Mouse (Mus musculus) cerebellum, postnatal 10 days (tissue): Measurements from ENCODE around the gene Kirrel3.

ENCODE experiments used
- DNase-seq, 2 experiments: peaks; one replicate each; pipeline ENCODE4 v3.0.0; 2021; ENCODE audit warnings: mixed read lengths in 2 of 2

Kirrel3 gene

DNA sequence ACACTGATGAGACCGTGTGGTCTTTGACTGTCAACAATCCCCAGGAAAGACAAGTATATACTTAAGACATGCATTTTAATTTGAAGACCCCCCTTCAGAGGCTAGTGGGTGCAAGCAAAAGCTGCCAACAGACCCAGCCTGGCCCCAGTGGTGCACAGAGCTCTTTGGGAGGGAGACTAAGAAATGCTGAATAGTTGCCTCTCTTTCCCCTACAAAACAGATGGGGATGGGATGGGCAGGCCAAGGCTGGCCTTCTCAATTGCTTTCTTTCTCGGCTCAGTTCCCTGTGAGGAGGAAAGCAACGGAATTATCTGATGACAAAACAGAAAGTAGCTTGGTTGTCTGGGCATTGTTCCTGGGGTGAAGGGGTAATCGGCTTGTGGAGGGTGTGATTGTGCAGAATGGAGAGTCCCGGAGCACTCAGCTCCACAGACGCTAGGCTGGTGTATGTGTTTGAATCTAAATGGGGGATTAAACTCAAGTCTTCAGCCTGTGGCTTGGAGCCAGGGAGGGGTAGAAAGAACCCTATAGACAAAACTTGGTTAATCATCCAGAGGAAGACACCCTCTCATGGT is 268.9 kb downstream of the Kirrel3 start:
- no peak for DNase-seq

DNA sequence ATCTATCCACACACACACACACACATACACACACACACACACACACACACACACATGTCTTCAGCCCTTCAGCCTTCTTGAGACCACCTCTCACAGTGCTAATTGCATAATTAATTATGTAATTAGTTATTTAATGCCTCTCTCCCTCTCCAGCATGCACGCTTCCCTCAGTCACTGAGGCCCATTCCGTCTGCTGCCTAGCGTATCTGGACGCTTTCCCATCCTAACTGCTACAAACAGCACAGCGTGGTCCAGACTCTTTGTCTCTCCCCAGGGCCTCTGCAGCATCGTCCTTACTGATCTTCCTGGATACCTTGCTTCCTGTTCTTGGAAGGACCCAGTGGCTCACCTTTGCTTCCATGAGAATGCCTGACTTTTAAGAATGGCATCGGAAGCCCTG is 270.4 kb downstream of the Kirrel3 start:
- DNase-seq, result peak in 1 of 2 experiments; percentile 34

DNA sequence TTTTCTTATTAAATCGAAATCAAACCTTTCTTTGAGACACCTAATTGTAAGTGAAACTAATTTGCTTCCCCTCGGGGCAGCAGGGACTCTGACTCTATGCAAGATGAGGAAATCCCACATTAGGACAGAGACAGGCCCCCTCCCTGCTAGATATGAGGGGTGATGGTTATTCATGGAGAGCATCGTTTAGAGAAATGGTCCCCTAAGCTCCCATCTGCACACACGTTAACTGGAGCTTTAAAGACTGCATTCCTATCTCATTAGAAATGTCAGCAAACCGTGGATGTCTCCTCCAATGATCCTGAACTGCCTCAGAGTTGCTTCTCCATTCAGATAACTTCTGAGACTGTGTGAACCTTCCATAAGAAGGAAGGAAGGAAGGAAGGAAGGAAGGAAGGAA is 273.2 kb downstream of the Kirrel3 start:
- no peak for DNase-seq

DNA sequence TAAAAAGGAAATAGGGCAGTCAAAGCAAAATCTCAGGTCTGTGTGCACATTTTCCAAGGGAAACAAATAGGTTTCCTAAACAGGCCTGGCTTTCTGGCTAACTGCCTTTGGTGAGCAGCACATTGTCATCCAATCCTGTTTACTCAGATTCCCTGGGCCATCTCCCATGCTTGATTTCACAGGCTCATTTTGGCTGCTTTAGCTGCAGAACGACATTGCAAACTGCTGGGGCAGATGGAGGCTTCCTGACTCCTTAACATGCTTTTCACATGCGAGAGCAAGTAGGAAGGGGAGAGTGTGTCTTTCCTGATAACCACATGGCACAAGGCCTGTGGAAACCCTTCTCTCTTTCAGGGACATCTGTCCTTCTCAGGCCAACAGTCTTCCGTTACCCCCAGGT is 274.8 kb downstream of the Kirrel3 start:
- DNase-seq, result peak; percentile 77 to 79

DNA sequence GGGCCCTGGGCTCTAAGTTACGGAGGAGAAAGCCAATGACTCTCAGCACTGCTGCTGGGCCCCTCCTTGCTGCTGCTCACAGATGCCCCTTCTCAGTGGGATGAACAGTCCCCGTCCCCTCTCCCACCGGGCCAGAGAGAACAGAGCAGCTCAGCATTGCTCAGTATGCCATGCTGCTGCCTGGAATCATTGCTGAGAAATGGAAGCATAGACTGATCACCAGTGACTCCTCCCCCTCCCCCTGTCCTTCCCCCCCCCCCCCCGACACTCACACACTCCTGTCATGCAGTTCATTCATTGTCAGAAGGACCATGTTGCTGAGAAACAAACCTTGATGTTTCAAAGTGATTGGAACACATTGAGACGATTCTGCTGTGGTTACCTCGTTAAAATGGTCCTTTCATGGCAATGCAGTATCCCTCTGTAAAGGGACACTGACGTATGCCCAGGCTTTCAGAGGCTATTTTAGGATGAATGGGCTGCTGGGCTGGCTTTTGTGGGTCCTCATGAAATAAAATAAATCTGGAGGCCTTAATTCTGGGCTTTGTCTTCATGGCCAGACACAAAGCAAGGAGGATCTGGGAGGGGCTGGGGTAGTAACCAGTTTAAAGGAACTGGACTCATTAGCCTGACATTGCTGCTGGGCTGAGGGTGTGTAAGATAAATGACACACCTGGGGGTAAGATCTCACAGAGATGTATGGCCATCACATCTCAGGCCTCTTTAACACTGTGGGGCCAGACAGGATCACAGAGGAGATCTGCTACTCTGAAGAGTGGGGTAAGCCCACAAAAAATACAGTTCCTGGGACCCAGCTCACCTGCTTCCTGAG is 281.3 kb downstream of the Kirrel3 start:
- no peak for DNase-seq

DNA sequence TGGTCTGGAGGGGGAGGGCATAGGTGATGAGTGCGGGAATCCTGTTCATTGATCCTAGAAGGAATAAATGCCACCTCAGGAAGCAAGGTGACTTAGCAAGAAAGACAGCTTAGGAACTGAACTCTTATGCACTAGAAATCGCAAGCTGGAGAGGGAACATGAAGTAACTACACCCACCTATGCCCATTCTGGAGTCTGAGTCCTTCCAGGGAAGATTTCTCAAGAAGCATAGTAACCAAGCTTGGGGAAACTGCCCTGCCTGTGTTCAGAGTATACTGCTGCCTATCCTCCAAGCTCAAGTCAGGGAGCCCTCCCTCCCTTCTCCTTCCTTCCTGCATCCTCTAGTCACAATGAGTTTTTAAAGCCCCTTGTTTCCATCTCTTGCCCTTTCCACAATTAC is 283.3 kb downstream of the Kirrel3 start:
- DNase-seq, result no peak

DNA sequence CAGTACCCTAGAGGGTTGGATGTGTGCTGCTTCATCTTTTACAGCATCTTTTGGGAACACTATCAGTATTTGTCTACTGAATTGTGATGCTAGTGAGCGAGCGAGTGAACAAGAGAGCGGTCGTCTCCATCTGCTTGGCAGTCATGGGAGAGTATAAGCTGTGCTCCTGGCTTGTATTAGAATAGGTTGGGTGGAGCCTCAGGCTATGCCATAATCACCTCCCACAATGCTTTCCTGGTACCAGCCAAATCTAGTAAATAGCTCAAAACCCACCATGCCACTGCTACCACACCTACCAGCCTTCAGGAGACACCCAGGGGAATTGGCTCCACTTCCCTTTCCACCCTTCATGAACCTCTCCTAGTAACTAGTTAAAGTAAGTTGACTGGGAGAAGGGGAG is 285.3 kb downstream of the Kirrel3 start:
- peak; percentile 27 to 35 for DNase-seq

DNA sequence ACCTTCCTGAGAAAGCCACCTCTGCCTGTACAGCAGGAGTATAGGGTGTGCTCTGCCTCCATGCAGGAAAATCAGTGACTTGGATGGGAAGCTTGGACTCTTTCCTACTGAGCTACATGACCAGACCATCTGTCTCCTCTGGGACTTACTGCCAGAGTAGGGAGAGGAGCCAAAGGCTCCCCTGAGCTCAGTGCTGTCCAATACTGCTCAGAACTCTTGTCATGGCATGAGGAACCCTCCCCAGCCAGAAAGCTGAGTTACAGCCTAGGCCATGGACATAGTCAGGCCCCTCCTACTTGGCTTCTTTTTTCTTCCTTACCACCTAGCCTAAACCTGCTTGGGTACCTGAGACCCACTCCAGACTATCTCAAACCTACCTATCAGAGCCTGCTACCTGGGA is 285.7 kb downstream of the Kirrel3 start:
- DNase-seq, result peak; percentile 62 to 68

DNA sequence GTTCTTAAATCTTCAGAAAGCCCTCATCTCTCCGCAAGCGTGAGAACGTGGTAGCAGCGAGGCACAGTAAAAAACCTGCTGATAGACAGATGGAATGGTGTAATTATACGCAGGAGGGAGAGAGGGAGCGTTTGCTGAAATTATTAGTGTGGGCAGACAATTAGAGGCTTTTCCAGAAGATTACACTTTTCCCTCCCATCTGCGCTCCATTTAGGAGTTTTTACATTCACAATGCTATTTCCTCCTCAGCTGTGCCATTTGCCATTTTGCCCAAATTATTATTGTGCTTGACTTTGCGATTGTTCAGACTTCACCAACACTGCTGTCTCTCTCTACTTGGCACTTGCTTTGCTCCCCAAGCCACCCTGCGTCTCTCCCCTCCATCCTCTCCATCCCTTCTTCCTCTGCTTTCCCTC is 286.3 kb downstream of the Kirrel3 start:
- DNase-seq, result peak; percentile 25

DNA sequence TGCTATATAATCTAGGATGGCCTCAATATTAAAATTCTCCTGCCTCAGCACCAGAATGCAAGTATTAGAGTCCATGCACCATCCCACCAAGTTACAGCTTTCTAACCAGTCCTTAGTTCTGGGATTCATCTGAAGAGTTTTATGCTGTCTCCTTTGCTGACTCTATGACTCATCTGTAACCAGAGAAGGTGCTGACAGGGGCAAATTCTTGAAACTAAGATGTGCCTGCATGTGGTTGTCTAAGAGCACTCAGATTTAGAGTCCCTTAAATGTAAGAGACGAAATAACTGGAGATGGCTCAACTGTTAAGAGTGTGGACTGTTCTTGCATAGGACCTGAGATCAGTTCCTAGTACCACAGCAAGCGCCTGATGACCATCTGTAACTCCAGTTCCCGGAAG is 295.7 kb downstream of the Kirrel3 start:
- DNase-seq, result no peak

DNA sequence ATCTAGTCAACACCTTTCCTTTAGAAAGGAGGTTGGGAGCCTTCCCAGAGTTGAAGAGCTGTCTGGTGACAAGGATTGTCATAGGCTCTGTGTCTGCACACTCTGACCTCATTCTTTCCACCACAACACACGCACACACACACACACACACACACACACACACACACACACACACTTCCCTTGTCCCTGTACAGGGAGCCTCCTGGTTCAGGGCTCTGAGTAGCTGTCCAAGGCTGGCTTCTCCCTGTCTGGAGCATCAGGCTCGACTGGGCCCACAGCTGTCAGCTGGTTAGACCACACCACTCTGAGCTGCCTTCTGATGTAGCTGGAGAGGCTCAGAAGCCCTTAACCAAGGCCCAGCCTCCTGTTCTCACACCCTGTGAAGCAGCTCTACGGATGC is 302.2 kb downstream of the Kirrel3 start:
- DNase-seq, result no peak

DNA sequence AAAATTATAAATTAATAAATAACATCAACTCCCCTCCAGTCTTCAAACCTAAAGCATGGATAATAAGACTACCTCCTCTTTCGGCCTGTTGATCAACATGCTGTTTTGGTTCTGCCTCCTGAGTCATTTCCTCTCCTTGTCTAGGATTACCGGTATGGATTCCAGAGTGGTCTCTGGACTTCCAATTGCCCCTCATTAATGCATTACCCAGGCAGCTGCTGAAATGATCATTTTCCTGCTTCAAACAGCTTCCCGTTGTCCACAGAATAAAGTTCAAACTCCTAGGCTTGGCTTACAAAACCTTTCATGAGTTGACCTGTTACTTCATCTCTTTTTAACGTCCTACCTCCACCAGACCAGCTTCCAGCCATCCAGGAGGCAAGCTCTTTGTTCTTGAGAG is 309.5 kb downstream of the Kirrel3 start:
- DNase-seq, result no peak

DNA sequence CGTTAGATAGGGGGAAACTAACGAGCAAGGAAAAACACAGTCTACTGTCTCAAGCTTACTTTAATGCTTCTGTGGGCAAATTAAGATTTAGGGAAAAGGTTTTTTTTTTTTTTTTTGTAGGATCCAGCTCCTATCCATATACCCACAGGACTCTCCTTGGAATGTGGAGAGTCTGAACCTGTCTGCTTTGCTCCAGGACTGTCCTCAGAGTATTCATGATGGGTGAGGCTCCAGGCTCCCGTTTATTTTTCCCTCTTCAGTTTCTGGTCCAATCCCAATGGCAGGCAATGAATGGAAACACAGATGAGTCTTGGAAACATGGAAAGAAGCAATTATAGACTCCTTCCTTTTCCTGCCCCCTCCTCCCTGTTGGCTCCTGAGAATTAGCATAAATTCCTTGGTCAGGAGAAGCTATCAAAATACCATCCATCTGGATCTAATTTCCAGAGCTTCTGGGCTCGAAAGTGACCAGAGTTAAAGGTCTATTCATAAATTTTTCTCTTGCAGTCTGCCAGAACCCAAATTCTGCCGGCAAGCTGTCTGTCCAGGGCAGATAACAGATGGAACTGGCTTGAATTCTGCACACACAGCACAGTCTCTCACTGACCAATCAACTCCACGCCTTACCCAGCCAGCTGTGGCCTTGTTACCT is 312.1 kb downstream of the Kirrel3 start:
- DNase-seq, result no peak

DNA sequence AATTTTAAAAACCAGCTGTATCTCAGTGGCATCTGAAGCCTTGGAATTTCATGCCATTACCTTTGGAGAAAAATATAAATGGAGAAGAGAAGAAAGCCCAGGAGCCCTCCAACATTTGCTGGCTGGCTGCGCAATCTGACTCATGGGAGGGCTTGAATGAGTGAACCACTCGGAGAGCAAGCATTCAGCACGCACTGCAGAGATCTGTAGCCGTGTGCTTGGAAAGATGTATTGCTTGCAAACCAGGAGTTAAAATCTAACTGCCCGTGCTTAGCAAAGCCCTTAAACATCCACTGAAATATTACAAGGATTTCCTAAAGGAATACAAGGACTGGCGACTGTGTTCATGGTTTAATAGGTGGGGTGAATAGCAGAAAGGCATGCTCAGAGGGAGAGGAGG is 316.0 kb downstream of the Kirrel3 start:
- no peak for DNase-seq

DNA sequence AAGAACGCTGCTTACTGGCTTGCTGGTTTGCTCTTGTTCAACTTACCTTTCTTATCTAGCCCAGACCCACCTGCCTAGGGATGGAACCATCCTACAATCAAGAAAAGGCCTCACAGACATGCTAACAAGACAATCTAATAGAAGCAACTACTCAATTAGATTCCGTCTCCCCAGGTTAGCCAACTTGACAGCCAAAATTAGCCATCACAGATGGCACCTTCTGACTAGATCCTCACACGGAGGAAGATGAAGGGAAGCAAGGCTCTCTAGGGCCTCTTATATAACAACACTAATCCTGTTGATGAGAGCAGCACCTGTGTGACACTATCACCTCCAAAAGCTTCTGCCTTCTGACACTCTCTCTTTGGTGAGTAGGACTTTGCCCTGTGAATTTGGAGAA is 321.2 kb downstream of the Kirrel3 start:
- no peak for DNase-seq

DNA sequence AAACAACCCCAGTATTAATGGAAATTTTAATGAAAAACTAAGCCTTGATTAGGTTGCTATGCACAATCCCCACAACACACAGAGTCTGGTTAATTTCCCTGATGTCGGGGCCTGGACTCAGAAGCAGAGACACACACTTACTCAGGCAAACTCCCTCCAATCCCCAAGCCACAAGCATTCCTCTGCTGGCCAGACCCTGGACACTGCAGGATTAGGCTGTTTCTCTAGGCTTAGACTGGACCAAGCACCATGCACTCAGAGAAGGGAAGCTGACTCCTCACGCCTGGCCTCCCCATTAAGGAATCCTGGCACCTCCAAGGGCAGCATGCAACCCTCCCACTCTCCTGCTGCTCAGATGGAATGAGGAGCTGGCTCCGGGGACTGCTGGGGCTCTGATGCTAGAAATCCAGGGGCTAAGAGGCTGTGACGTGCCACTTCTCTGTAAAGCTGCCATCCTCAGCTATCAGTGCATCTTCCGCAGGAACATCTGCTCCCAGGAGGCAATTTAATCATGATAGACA is 324.4 kb downstream of the Kirrel3 start:
- DNase-seq, result peak; percentile 44 to 51

DNA sequence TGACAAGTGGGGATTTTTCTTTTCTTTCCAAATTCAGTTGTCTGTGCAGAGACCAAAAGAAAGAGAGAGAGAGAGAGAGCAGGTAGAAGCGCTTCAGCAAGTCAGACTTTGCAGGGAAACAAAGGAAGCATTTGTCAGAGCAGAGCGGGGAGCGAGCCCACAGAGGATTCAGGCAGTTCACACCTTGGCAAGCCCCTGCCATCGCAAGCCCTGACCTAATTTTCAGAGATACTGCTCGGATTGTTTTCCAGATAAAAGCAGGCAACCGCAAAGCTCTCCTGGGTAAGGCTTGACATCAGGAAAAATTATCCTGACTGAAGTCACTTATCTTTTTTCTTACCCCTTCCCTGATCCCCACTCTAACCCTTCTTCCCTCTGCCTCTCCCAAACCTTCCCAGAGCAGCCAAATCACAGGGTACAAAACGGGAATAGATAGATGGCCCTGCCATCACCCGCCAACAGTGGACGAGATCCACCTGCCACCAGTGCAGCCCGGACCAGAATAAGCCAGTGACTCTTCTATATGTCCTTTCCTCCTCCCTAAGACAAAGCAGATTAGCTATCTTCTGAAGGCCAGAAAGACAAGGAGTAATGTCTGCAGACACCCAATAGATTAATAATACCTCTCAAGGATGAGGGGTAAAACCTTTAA is 332.8 kb downstream of the Kirrel3 start:
- DNase-seq, result peak in 1 of 2 experiments; percentile 30

DNA sequence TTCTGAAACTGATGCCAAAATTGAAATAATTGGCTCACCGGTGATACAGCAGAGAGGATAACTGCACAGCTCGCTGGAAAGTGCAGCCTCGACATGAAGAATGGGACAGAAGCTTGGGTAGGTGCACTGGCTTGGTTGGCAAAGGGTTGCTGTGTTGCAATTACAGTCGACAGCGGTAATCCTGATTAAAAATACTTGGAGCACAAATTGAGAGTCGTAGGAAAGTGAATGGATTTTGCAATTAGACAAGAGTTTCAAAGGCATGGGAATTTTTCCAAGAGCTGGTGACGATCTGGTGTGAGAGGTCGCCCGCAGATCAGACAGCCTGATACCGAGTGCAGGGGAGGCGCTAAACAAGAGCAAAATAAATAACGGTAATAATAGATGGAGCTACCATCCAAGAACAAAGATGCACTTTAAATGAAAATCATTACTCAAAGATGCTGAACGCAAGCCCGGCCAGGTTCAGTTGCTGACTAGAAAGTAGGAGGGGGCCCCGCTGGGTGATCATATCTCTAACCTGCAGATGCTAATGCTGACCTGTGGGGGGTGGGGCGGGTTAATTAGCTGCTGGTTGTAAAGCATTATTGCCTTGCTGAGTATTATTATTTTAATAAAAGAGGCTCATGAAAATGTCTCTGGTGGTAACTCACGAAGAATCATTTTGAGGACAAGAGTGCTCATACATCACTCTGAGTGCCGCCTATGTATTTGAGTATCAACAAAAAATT is 338.8 kb downstream of the Kirrel3 start:
- peak in 1 of 2 experiments; percentile 26 for DNase-seq

DNA sequence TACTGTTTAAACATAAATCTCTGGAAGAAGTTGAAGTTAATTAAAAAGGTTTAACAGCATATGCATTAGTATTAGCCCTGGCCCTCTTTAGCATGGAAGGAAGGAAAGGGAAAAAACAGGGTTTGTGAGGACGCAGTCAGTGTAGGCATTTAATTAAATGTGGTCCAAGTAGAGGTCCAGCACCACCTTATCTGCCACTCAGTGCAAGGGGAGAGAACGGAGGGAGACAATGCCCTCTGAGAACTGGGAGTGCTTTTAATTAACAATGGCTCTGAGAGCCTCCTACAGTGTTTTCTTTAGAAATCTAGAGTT is 339.4 kb downstream of the Kirrel3 start:
- no peak for DNase-seq

DNA sequence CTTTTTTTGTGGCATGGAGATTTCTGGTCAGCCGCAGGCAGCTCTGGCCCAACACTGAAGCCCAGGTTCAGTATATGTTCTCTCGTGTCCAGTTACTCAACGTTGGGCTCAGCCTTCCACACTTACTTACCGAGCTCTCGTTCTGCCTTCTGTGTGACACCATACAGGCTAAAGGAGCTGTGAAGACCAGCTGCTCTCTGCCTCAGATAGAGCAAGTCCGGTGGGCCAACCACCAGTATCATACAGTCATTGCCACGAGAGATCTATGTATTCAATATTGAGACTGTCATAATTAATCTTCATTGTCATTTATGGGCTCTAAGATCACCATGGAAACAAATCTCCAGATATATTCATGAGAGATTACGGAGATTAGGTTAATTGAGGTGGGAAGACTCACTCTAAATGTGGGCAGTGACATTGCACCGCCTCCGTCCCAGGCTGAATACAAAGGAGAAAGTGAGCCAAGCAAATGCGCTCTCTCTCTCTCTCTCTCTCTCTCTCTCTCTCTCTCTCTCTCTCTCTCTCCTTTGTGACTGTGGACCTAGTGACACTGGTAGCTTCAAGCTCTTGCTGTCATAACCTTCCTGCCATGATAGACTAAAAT is 339.8 kb downstream of the Kirrel3 start:
- no peak for DNase-seq

DNA sequence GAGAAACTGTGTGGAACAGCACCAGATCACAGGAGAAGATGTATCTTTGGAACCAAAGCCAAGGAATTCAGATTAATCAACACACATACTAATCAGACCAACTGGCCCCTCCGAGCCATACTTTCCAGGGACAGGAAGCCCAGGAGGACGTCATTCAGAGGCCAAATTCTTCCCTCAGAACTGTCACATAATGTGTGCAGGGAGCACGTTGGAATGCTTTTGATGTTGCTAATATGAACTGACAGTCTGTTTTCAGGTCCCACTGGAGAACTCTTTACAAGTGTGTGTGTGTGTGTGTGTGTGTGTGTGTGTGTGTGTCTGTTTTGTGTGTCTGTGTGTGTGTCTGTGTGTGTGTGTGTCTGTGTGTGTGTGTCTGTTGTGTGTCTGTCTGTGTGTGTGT is 345.0 kb downstream of the Kirrel3 start:
- DNase-seq, result peak; percentile 34 to 38

DNA sequence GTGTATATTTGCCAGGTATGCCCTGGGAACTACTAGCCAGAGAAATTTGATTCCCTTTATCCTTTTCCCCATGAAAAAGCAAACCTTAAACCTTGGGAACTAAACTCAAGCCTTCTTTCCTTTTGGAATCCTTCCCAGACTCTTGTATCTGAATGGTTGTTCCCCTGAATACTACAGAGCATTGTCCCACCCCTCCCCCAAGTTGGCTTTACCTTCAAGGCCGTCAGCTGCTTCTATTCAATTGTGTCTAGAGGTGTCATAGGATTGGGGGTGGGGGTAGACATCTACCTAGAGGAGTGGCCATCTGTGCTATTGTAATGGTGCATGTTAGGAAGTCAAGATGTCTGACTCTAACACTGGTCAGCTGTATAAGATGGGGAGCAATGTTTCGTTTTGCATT is 351.1 kb downstream of the Kirrel3 start:
- DNase-seq, result peak; percentile 42 to 63
